Mouse (Mus musculus) kidney, postnatal 14 days (tissue): ENCODE data around the gene Hsph1.

Experiments used
- DNase-seq: peaks from one replicate; pipeline ENCODE4 v3.0.0; 2022; ENCODE audit warnings: mixed read lengths

The Hsph1 gene

DNA sequence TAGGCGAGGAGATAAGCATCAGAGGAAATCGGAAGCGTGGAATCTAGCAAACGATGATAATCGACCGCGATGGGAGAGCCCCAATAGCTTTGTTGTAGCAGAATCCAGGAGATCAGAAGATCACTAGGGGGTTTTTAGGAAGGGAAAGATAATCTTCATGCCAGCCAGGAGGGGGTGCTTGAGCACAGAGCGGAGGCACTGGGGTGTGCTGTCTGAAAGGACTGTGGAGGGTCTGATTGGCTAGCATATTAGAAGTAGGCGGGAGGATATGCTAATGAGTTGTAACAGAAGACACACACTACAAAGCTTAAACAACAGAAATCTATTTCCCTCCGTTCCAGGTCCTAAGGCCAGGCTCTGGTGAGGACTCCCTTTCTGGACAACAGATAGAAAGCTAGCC is 50.3 kb downstream of the Hsph1 start:
- DNase-seq = peak; percentile 22

DNA sequence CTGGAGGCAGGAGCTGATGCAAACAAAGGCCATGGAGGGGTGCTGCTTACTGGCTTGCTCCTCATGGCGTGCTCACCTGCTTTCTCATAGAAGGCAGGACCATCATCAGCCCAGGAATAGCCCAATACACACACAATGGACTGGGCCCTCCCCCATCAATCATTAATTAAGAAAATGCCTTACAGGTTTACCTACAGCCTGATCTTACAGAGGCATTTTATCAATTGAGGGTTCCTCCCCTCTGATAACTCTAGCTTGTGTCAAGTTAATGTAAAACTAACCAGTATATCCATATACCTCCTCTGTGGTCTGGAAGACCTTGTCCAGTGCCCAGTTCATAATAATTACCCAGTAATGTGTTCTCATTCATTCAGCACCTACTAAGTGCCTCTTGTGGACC is 50.9 kb downstream of the Hsph1 start:
- DNase-seq = no peak

DNA sequence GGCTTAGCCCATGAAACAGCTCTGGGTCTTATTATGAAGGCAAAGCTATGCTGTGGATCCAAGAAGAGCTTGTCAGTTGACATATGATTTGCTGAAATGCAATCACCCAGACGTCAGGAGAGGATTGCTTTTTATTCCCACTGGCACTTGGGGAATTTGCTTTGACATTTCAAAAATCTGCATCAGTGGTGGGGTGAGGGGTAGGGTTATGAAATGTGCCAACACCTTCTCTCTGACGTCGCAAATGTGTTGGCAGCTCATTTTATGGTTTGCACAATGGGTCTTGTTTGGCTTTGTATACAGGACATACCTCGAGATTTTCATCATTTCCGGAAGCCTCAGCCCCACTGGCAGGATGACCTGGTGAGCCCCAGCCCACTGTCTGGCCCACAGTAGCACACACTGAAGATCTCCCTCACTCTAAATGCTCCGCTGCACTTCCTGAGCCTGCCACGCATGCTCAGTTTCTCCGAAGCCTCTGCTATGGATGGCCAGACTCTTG is 52.0 kb downstream of the Hsph1 start:
- DNase-seq = peak; percentile 33

DNA sequence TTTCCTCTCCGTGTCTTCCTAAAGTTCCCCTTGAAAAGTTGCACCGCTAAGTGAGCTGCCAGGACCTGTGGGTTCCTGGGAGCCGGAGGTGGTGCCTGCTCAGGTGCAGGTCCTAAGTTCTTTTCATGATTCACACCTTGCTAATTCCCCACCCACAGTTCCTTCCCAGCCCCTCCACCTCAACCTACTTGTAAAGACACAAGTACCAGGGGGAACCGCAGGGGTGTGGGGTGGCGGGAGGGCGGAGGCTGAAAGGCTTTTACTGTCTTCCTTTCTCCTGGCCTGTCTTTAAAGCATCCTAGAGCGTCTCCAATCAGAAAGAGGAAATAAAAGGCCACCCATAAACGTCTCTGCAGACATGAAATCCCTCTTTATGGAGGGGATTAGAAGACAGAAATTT is 52.7 kb downstream of the Hsph1 start:
- DNase-seq = no peak

DNA sequence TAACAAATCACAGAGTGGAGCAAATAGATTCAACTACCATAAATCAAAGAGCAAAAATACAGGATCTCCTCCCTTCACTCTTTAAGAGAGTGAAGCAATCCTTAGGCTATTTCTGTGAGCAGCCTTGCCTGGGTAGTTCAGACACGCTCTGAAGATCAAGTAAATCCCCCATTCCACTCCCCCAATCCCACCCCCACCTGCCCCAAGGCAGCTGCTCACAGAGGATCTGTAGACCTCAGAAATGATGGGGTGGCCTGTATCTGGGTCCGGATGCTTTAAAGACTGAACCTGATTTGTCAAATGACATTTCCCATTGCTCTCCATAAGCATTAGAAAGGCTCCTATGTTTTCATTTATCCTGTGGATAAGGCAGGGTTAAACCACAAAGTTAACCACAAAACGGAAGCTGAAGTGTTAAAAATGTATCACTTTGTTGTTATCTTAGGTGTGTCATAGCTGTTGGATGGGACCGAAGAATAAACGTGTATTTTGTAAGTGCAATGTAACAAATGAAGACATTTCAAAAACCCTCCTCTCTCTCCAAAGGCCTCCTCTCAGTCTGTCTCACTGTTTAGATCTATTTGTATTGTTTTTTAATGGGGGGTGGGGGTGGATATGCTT is 53.4 kb downstream of the Hsph1 start:
- DNase-seq = no peak

DNA sequence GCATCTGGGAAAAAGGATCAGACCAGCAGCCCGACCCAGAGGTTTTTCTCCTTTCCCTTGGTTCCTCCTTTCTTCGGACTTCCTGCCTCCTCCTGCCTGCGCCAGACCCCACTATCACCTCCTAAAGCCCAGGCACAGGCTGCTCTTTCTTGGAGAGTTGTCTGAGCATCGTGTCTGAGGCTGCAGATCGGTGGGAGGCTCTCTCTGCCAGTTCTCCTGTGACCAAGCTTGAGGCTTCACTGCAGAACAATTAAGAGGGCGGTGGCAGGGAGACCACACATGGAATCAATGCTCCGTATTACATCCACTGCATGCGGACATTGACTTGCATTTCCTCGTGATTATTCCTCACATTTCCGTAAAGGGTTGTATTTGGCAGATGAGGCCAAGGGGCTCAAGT is 58.7 kb downstream of the Hsph1 start:
- no peak for DNase-seq

DNA sequence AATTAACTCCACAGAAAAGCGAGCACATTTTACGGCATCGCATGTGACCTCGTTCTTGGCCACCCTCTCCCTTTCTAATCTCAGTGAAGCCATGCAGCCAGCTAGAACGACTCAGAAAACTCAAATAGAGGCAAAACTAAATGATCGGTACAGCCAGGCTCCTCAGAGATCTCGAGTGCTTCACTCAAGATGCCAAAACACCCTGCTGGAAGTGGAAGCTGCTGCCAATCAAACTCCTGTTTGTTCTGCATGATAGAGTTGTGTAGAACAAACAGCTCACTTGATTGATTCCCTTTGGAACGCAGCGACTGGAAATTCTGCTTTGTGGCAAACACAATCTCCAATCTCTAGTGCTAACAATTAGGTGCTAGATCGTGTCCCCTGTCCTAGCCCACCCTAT is 59.2 kb downstream of the Hsph1 start:
- DNase-seq = no peak

DNA sequence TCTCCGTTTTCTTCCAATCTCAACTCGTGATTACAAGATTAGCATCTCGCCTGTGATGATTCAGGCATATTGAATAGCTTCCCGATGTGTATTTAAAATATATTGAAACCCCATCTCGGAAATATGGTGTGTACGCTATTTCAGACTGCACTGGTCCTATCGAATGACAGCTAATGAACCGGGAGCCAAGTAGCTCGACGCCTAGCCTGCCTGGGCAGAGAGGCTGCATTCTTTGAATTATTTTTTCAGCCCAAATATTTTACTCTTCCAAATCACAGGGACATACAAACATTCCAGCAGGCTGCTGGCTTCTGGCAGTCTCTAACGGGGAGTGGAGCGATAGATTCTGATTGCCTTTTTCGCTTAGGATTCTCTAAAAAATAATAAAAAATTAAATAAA is 67.2 kb downstream of the Hsph1 start:
- peak; percentile 10 for DNase-seq

DNA sequence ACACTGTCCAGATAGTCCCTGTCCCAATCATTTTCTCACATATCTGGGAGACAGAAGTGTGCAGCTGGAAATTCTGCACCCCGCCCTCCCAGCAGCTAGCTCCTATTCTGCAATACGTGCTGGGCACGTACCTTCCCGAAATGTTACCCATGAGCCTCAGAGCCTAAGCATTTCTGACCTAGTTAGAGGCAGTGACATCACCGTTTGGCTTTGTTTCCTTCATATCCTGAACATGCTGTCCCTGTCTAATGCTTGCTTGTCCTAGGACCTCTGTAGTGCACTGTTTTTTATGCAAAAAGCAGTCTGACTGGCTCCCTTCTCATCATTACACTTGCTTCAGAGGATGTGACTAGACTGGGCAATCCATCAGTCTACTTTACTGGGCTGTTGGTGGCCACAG is 69.2 kb downstream of the Hsph1 start:
- peak; percentile 54 for DNase-seq

DNA sequence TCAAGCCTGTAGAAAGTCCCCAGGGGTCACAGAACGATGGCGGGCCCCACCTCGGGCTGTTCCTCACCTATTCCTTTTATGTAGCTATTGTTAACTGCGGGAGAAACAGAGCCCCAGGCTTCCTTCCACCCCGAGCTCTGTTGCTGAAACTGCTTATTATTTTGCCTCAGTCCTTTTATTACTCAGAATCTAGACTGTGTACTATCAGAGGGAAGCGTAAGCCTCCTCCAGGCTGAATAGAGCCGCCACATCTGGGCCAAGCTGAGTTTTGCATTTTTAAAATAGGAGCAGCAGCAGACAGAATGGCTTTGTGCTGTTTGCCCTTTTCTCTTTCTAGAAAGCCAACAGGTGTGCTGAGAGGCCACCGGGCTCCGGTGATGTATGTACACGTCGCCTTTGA is 70.2 kb downstream of the Hsph1 start:
- DNase-seq = no peak
